Mouse (Mus musculus) C2C12 (cell line): ENCODE data around the gene Lmf1.

Experiments
- CEBPB ChIP-seq: IDR thresholded peaks from one replicate; pipeline ENCODE4 v1.6.1; 2011; ENCODE audit warnings: low read depth, mild to moderate bottlenecking, control low read depth, moderate library complexity
- CTCF ChIP-seq: IDR thresholded peaks from one replicate; pipeline ENCODE4 v1.5.1; 2011; ENCODE audit not compliant: control insufficient read depth, insufficient read depth, insufficient read length
- MAX ChIP-seq: IDR thresholded peaks from one replicate; pipeline ENCODE4 v1.6.1; 2011; ENCODE audit warnings: mild to moderate bottlenecking, control low read depth
- USF1 ChIP-seq: IDR thresholded peaks from one replicate; pipeline ENCODE4 v1.6.1; 2011; ENCODE audit warnings: low read depth, mild to moderate bottlenecking, control low read depth, moderate library complexity

DNA sequence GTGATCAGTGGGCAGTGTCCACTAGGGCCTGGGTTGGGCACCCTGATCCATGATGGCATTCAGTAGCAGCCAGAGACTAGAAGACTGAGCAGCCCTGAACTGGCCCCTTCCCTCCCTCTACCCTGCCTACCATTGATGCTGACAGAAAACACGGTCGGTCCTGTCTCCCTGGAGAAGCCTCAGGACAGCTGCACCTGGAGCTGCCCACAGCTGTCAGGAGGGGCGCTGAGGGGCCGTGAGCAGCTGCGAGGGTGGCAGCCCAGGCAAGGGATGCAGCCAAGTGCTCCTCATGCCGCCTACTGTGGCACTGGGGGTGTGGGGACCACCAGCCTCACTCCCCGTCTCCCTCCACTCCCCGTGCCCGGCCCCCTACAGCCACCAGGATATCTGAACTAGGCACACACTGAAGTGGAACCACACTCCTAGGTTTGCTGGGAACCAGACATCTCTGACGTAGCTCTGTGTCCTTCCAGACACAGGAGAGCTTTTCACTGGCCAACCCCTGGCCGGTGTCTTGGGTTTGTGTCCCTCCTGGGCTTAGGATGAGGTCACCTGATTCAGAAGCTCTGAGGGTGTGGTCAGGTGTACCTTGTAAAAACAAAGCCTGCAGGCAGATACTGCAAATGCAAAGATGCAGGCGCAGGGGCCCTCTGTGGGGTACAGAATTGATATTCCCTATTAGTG lies 77.4 kb downstream of the Lmf1 start:
- TF ChIP-seq USF1, result no peak
- TF ChIP-seq CTCF, result no peak
- no peak for TF ChIP-seq MAX
- no peak for TF ChIP-seq CEBPB
